Mouse (Mus musculus) bone marrow macrophage, adult 2 months (primary cell): ENCODE results near the gene Pam16. TPM values are rescaled to one million over a fixed set of nuclear protein-coding genes. Genes with fewer than 3 reads are reported as not detected.

Source experiments
- H3K27ac ChIP-seq: 2 replicates; pipeline ENCODE4 v1.5.1; 2012; ENCODE audit warnings: low read depth, low read length; ENCODE audit not compliant: insufficient read depth
- H3K4me1 ChIP-seq: 2 replicates; pipeline ENCODE4 v1.6.1; 2012; ENCODE audit warnings: low read length; ENCODE audit not compliant: control insufficient read depth, insufficient read depth
- H3K4me3 ChIP-seq: 2 replicates; pipeline ENCODE4 v1.5.1; 2012; ENCODE audit warnings: mild to moderate bottlenecking, low read length, moderate library complexity; ENCODE audit not compliant: insufficient read depth
- CTCF ChIP-seq: IDR thresholded peaks from 2 replicates; pipeline ENCODE4 v1.5.1; 2012; ENCODE audit warnings: low read depth, mild to moderate bottlenecking, low read length, moderate library complexity
- POLR2A ChIP-seq: IDR thresholded peaks from 2 replicates; pipeline ENCODE4 v1.6.1; 2012; ENCODE audit warnings: mild to moderate bottlenecking, low read depth, low read length, borderline replicate concordance
- polyA plus RNA-seq: library from polyadenylated mRNA; stranded (reverse); fragments of >200 nt; gene quantifications from 2 replicates; pipeline ENCODE4 v1.2.4, GENCODE M21; 2012; ENCODE audit not compliant: missing spikeins, insufficient read depth, insufficient read length

Gene Pam16
- polyA plus RNA-seq, 1 experiment, result 27.3 TPM

DNA sequence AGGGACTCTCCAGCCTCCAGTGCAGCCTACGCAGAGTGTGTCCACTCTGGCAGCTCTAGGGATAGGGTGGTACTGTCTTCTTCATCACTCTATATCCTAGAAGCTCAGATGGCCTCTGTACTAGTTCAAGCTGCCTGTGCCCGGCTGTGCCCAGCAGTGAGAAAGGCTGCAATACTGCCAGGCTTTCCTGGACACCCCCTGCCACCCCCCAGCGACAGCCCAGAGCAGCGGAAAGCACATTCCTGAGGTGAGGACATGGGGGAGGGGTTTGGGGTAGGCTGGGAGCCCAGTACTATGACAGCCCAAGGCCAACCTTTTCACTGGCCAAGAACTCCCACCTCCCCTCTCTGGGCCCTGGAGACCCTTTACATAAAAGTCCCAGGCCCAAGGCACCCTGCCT is 11.0 kb upstream of the Pam16 start:
- no peaks in the 10 kb centered on the region for H3K4me1 ChIP-seq
- no peak overlapping the region for H3K4me3 ChIP-seq
- TF ChIP-seq CTCF, result no peak
- no peak for TF ChIP-seq POLR2A
- no peak overlapping the region for H3K27ac ChIP-seq

DNA sequence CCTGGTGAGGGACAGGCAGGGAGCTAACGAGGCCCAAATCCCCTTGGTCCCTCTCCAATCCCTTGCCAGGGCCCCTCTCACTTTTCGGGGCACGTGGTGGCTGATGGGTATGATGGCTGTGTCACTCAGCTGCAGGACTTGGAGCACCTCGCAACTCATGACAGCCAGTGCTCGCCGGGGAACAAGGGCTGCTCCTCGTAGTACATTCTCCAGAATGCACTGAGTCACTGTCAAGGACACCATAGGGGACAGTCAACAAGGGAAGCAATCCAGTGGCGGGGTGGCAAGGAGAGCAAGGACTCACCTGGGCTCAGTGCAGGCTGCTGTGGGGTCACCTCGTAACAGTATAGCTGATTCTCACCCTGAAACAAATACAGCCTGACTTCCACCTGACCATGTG is 9.9 kb upstream of the Pam16 start:
- Histone ChIP-seq H3K27ac (no peak overlapping the region), H3K4me3 (no peak overlapping the region), H3K4me1 (no peaks in the 10 kb centered on the region)
- no peak for TF ChIP-seq CTCF
- no peak for TF ChIP-seq POLR2A

GRCm38 (mm10) chr16:4633661-4634060 is 8.9 kb upstream of the Pam16 start:
- no peak overlapping the region for H3K4me3 ChIP-seq
- TF ChIP-seq CTCF, result no peak
- no peak for TF ChIP-seq POLR2A
- no peak overlapping the region for H3K27ac ChIP-seq
- H3K4me1 ChIP-seq, result no peaks in the 10 kb centered on the region

- TF ChIP-seq POLR2A, result no peak
- no peak for TF ChIP-seq CTCF
- no peaks in the 10 kb centered on the region for H3K4me1 ChIP-seq
- no peak overlapping the region for H3K4me3 ChIP-seq
- H3K27ac ChIP-seq, result no peak overlapping the region
Observed at GRCm38 (mm10) chr16:4632050-4632449, 7.3 kb upstream of the Pam16 start.

DNA sequence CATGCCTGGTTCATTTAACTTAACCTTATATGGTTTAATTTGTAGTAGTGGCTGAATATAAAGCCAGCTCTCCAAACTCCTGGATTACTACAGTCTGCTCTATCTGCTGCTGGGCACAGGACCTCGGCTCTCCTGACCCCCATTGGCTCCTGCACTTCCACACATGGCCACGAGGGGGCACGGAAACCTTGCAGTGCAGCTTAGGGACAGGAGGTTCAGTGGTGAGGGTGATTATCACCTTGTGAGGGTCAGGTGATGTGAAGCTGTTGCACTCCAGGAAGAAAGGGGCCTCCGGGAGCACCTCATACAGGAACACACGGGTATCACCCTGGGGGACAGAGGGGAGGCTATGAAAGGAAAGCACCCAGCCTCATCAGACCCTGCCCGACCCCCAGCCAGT is 5.2 kb upstream of the Pam16 start:
- no peak overlapping the region for H3K27ac ChIP-seq
- TF ChIP-seq CTCF, result peak; percentile 78
- no peak for TF ChIP-seq POLR2A
- peaks cover 9% of the 10 kb centered on the region for H3K4me1 ChIP-seq
- H3K4me3 ChIP-seq, result no peak overlapping the region

- no peak overlapping the region for H3K4me3 ChIP-seq
- no peak overlapping the region for H3K27ac ChIP-seq
- H3K4me1 ChIP-seq, result peaks cover 9% of the 10 kb centered on the region
- TF ChIP-seq POLR2A, result no peak
- no peak for TF ChIP-seq CTCF
Observed at GRCm38 (mm10) chr16:4628898-4629419, 4.2 kb upstream of the Pam16 start.

DNA sequence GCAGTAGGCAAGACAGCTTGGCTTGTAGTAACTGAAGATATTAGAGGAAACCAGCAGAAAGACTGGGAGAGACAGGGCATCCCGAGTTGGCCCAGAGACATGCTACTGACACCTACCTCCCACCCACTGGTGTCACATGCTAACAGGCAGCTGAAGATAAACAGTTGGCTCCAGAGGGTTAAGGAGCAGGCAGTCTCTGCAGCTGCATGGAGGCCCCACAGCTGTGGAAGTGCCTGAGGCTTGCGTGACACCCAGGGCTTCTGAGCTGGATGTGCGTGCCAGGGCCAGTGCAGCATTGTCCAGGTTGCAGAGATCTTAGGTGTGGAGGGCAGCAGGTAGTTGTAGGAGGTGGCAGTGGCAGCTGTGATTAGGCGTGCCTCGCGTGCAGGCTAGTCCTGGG is 2.3 kb upstream of the Pam16 start:
- no peak overlapping the region for H3K27ac ChIP-seq
- H3K4me3 ChIP-seq, result no peak overlapping the region
- TF ChIP-seq CTCF, result no peak
- no peak for TF ChIP-seq POLR2A
- H3K4me1 ChIP-seq, result peaks cover 20% of the 10 kb centered on the region

DNA sequence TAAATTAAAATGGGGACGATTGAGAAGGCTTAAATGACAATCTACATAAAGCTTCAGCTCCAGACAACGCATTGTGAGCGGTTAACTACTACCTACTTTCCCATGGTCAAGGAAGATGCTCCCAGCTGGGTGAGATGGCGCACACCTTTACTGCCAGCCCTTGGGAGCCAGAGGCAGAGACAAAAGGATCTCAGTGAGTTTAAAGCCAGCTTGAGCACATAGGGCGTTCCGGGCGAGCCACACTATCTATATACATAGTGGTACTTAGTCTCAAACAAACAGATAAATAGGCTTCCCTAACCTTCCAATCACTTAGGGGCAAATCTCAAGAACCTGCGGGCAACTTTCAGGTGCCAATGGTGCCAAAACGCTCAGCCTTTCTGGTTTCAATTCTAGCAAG is 714 bp downstream of the Pam16 start:
- Histone ChIP-seq H3K27ac (peak overlapping the region; percentile 42; the same call in 1 of the 2 replicates), H3K4me1 (peaks cover 25% of the 10 kb centered on the region), H3K4me3 (peak overlapping the region; percentile 84)
- TF ChIP-seq POLR2A (no peak), CTCF (no peak)

DNA sequence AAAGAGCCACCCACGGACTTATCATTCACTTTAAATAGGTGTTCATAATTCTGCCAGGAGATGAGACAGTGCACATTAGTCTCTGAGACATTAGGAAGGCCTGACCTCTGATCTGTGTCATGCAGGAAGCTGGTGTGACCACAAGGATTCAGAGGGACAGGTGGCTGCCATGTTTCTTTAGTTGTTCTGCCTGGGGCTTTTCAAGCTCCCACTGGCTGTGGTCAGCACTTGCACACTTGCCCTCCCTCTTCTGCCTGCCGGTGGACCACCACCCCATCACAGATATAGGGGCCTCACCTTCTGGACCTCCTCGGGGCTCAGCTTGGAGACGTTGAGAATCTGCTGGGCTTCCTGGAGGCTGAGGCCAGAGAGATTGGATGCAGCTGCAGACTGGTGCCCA is 8.0 kb downstream of the Pam16 start:
- Histone ChIP-seq H3K4me1 (peaks cover 7% of the 10 kb centered on the region; the same call in 1 of the 2 replicates), H3K27ac (no peak overlapping the region), H3K4me3 (no peak overlapping the region)
- no peak for TF ChIP-seq CTCF
- TF ChIP-seq POLR2A, result no peak

DNA sequence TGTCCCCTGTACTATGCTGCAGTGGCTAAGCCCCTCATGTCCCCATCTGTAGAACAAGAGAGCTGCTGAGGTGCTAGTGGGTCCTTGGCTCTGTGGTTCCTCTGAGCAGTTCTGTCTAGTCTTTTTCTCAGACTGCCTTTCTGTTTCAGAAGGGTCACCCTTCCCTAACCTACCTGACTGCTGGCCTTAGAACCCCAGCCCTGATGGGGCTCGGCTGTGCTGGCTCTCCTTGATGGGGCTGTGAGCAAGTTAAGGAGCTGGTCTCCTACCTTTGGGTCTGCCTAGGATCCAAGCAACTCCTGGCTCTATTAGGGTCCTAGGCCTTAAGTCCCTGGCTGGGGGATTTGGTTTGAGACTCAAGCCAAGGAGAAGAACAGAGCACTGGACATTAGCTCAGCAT is 9.5 kb downstream of the Pam16 start:
- Histone ChIP-seq H3K27ac (no peak overlapping the region), H3K4me1 (peaks cover 2% of the 10 kb centered on the region; the same call in 1 of the 2 replicates), H3K4me3 (no peak overlapping the region)
- TF ChIP-seq POLR2A (no peak), CTCF (no peak)

GRCm38 (mm10) chr16:4614639-4615038 is 10.1 kb downstream of the Pam16 start:
- no peak overlapping the region for H3K27ac ChIP-seq
- no peak overlapping the region for H3K4me3 ChIP-seq
- no peak for TF ChIP-seq POLR2A
- no peak for TF ChIP-seq CTCF
- peaks cover 2% of the 10 kb centered on the region; the same call in 1 of the 2 replicates for H3K4me1 ChIP-seq
